Mouse (Mus musculus) fat pad, adult 2 months (tissue): ENCODE data around the gene Pcnx2.

Experiments used
- DNase-seq: peaks from one replicate; pipeline ENCODE4 v3.0.0-alpha.2; 2011; ENCODE audit warnings: low read depth, low spot score; ENCODE audit errors: extremely low read depth

The Pcnx2 gene

GRCm38 (mm10) chr8:125897868-125898788 lies at the start of gene Pcnx2:
Pcnx2 (minus strand) TSS chr8:125898317.
- no peak for DNase-seq

DNA sequence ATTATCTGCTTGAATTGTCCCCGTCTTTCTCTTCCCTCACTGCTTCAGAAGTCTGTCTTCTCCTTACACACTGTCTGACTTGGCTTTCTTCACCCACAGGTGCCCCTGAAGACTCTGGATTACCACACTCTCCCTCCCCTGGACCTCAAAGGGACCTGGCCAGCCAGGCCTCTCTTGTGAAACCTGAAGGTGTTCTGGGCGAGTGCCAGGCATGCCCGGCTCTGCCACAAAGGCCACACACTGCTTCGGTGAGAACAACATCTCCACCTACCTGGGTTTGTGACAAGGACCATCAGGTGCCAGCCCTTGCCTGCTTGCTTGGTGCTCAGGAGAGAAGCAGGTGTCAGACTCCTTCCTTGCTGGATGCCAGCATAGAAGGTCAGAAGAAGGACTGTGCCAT lies 46.4 kb upstream of the Pcnx2 start:
- DNase-seq = no peak

GRCm38 (mm10) chr8:125935649-125936048 lies 37.5 kb upstream of the Pcnx2 start:
- DNase-seq = no peak

GRCm38 (mm10) chr8:125931822-125932221 lies 33.7 kb upstream of the Pcnx2 start:
- no peak for DNase-seq

DNA sequence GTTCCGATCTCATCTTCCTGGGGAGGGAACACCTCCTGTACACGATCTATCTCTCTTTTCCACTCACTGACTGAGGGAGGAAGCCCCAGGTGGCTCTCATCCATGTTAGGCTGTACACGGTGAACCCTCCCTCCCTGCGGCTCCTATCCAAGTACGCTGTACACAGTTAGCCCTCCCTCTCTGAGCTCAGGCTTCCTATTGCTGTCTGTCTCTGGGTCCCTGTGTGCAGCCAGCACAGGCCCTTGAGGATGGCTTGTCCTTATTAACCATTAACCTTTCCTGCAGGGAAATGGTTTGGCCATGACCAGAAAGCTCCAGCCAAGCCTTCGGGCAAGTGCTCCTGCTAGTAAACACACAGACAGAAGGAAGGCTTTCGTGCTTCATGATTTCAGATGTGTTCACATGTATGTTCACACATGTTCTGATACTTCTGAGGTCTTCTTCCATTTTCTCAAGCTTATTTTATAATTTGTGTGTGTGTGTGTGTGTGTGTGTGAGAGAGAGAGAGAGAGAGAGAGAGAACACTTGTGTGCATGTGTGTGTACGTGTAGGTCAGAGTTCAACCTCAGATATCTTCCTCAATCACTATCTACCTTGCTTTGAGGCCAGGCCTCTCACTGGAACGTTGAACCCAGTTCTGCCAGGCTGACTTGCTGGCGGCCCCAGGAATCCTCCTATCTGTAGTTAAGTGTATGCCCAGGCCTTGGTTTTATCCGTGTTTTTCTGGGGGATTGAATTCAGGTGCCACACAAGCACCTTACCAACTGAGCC lies 32.3 kb upstream of the Pcnx2 start:
- DNase-seq = no peak

DNA sequence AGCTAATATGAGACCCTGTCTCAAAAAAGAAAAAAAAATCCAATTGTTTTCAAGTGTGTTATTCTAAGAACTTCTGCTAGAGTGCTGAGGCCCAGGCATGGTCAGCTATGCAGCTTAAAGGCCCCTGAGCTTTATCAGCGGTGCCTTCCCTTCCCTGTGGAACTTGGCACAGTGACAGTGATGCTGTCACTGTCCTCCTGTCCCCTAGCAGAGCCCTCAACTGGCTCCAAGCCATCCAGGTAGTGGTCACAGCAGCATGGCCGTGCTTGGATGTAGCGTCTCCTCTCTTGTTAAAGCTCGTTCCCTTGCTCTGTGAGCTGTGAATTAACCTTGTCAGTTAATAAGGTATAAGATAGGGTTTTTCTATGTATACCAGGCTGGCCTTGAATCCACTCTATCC lies 28.5 kb upstream of the Pcnx2 start:
- DNase-seq = no peak

- no peak for DNase-seq
Observed at GRCm38 (mm10) chr8:125922333-125922732, 24.2 kb upstream of the Pcnx2 start.

GRCm38 (mm10) chr8:125920761-125921160 lies 22.6 kb upstream of the Pcnx2 start:
- DNase-seq = no peak

- DNase-seq = no peak
Observed at GRCm38 (mm10) chr8:125920281-125920680, 22.2 kb upstream of the Pcnx2 start.

GRCm38 (mm10) chr8:125919560-125919959 lies 21.4 kb upstream of the Pcnx2 start:
- no peak for DNase-seq

DNA sequence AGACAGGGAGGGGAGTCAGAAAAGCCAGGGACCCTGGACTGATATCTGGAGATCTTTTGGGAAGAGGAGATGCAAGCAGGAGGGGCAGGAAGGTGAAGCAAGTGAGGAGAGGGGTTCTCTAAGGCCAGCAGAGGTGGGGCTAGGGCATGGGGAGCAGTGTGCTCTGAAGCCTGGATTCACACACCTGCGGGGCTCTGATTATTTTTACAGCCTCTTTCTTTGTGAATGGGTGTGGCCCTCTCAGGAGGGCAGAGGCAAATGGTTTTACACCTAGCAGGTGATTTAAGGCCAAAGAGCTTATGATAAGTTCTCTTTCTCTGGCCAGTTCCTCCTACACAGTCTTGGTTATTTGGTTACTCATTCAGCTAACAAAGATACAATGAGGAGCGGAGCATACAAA lies 20.6 kb upstream of the Pcnx2 start:
- DNase-seq = no peak

DNA sequence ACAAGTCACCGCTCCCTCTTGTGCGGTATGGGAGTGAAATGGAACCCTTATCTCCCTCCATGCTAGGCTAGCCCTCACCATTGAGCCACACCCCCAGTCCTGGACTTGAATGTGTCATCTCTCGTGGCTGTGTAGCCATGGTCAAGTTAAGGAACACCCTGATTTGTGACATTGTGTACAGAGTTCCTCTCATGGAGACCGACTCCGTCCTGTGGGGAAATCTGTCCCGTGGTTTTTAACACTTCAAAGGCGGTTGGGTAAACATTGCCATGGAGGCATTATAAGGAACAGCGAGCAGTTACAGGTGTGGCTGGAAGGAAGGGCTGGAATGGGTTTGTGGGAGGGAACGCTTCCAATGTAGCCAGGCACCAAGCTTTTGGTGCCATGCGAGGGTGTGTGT lies 18.9 kb upstream of the Pcnx2 start:
- DNase-seq = no peak

GRCm38 (mm10) chr8:125914386-125914785 lies 16.3 kb upstream of the Pcnx2 start:
- DNase-seq = no peak

DNA sequence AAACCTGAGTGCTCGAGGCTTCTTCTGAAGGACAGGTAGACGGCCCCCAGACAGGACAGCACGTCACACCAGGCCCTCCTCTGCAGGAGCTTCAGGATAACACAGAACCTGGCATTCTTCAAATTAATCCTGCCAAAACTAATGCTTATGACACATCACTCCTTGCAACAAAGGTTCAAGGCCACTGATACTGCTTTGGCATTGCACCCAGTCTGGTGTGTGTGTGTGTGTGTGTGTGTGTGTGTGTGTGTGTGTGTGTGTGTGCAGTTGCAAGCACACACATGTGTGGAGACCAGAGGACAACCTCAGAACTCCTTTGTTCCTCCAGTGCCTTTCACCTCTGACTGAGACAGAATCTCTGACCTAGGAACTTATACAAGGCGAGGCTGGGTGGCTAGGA lies 15.1 kb upstream of the Pcnx2 start:
- DNase-seq = no peak

DNA sequence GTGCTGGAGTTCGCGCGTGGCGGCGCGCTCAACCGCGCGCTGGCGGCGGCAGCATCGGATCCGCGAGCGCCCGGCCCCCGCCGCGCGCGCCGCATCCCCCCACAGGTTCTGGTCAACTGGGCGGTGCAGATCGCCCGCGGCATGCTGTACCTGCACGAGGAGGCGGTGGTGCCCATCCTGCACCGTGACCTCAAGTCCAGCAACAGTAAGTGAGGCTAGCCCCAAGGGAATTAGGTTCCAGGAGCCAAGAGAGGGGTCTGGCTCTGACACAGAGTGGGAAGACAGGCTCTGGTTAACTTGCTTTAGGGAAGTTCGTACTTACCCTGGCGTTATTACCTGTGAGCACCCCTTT lies 13.1 kb upstream of the Pcnx2 start:
- DNase-seq = no peak

DNA sequence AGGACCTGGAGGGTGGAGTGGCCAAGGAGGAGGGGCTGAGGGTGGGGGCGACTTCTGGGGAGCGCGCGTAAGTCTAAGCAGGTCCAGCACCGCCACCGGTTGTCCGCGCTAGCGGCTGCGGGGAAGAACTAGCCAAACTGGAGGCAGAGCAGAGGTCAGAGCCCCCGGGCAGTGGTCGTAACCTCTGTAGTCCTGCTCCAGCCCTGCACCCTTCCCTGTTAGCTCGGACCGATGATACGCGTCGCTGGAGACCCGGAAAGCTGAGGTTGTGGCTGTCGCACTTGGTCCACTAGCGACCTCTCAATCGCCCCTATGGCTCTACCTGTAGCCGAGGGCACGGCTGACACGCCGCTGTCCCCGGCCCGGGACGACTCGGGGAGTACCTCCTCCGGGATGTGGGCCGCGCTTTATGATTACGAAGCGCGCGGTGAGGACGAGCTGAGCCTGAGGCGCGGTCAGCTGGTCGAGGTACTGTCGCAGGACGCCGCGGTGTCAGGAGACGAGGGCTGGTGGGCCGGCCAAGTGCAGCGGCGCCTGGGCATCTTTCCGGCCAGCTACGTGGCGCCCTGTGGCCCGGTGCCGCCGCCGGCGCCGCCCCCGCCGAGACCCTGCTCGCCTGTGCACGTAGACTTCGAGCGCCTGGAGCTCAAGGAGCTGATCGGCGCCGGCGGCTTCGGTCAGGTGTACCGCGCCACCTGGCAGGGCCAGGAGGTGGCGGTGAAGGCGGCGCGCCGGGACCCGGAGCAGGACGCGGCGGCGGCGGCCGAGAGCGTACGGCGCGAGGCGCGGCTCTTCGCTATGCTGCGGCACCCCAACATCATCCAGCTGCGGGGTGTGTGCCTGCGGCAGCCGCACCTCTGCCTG lies 12.5 kb upstream of the Pcnx2 start, which contains the start of gene Map3k21:
Map3k21 (plus strand) TSS at position 86 of the 864 bp plus-strand sequence.
- no peak for DNase-seq

DNA sequence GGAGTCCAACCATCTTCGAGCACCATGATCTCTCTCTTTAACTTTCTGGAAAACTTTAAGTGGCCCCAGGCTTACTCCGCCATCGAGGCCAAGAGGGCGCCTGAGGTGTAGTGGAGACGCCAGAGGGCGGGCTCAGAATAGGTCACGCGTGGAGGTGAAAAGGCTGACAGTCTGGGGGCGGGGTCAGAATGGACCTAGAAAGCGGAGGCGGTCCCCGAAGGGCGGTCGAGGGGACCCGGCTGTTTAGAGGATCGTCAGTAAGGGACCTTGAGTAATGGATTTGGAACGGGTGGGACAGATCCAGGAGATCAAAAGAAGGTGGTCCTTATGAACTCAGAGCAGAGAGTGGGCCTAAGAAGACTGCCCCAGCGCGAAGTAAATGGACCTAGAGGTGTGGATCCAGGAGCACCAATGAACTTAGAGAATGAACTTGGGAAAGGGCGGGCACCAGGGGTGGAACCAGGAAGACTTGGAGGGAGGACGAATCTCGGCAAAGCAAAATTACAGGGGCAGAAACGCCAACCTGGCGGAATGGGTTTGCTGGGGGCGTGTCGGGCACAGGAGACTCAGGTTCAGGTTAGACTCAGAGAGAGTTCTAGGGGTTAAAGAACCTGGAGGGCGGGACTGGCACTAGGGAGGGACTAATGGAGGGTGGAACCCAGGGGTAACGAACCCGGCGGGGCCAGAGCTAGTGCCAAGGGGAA lies 11.7 kb upstream of the Pcnx2 start:
- peak; percentile 79 for DNase-seq

- no peak for DNase-seq
Observed at GRCm38 (mm10) chr8:125907311-125907710, 9.2 kb upstream of the Pcnx2 start.

- no peak for DNase-seq
Observed at GRCm38 (mm10) chr8:125905341-125905740, 7.2 kb upstream of the Pcnx2 start.

DNA sequence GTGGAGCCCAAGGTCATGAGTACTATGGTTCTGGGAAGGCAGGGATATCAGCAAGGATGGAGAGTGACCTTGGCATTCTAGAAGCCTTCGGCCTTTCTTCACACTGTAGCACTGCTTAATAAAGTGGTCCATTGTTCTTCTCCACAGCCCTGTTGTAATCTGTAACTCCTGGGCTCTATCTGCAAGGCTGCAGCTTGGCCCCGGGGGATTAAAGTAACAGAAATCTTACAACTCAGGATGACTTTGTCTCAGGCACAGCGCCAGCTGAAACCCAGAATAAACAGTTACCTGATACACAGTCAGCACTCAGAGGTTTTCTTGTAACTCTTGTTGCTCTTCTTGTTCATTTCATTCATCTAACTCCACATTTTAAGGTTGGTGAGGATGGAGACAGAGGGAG lies 4.4 kb upstream of the Pcnx2 start:
- DNase-seq = no peak

DNA sequence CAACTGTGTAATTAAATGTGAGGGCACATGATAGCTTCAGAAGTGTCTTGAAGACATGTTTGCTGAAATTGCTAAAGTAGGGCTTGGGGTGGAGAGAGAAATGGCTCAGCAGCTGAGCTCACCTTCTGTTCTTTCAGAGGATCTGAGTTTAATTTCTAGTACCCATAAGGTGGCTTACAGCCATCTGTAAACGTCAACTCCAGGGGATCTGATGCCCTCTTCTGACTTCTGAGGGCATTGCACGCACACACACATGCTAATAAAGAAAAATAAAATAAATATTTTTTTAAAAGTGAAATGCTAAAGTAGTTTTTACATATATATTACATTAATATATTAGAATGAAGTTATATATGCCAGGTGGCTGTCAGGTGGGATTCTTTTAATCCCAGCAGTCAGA lies 3.0 kb upstream of the Pcnx2 start:
- DNase-seq = no peak
